Mouse (Mus musculus) spleen, postnatal 10 days (tissue): ENCODE results near the gene Rbms2.
"Not testable (repeated sequence)": the region's sequence is repeated elsewhere in the genome, so short reads cannot be mapped to it uniquely, and the experiment has no call there.

Experiments
- DNase-seq, 2 experiments: peaks; one replicate each; pipeline ENCODE4 v3.0.0; 2021 to 2022; ENCODE audit warnings: low spot score in 2 of 2

The Rbms2 gene

DNA sequence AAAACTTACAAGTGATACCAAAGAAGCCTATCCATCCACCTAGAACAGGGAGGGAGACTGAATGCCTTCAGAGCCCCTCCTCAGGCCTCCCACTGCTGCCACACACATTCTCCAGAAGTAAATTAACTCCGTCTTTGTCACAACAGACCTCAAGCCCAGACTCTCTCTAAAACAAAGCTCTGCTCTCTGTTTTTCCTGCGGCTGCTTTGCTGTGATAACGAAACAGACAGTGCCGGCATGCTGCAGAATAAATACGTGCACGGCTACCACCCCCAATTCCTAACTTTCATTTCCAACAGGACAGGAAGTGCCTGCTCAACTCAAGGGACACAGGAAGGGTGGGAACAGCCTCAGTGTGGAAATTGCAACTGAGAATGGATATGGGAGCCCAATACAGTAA lies at the start of gene Rbms2:
Rbms2 (minus strand) TSS at position 309 of the 400 bp plus-strand sequence.
- DNase-seq: no peak

DNA sequence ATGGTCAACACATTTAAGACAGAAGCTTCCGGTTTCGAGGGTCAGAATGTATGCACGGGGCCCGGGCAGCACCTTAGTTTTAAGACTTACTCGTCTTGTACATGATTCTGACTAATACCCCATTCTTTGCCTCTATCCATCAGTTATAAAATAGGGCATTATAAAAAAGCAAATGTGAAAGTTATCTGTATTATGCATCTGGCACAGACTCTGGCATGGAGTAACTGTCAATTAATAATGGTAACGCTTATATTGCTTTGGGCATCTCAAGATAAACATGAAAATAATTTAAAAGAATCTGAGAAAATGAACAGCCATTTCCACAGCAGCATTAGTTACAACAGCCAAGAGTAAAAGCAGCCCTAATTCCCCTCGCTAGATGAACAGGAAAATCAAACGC lies 47.9 kb upstream of the Rbms2 start:
- DNase-seq: no peak

DNA sequence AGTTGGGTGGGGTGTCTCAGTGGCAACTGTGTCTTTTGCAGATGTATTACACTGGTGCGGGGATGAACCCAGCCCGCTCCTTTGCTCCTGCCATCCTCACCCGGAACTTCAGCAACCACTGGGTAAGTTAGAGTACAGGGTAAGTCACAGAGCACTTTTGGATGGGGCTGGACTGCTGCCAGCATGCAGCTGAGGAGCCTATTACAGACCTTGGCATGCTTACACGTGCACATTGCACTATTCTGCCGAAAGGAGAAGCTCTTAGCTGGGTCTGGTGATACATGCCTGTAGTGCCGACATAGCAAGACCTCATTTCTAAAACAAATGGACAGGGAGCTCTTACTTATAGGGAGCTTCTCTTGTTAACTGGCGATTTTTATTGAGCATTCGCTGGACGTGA lies 47.5 kb upstream of the Rbms2 start:
- DNase-seq: no peak

DNA sequence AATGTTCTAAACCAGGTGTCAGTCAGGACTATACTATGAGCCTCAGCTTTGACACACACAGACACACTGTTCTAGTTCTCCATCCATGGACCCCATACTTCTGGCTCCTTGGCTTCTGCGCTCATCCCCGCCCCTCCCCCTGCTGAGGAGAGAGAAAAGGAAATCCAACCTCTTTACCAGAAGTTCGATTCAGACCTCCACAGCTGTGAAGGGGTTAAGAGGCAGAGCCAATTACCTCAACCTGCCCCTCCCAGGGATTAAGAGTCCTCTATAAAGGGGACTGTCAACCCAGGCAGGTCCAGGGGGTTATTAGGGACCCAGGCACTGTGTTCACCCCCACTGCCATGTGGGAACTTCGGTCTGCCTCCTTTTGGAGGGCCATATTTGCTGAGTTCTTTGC lies 45.4 kb upstream of the Rbms2 start, which contains the start of gene Mip:
Mip (plus strand) TSS at position 301 of the 400 bp plus-strand sequence.
- no peak for DNase-seq

DNA sequence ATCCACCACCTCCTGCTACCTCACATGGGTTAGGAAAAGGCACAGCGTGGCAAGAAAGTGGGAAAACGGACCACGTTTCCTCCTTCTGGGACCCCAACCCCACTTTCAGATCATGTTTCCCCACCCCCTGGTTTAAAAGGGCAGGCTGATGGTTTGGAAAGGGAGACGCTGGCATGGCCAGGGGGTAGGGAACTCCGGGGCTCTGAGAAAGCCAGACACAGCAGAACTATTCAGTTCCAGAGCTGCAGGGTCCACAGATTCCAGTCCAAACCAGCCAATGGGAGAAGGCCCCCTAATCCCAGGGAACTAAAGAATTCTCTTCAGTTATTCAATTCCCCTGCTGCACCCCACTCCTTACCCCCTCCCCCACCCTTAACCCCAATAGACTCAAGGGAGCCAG lies 45.0 kb upstream of the Rbms2 start:
- no peak for DNase-seq

DNA sequence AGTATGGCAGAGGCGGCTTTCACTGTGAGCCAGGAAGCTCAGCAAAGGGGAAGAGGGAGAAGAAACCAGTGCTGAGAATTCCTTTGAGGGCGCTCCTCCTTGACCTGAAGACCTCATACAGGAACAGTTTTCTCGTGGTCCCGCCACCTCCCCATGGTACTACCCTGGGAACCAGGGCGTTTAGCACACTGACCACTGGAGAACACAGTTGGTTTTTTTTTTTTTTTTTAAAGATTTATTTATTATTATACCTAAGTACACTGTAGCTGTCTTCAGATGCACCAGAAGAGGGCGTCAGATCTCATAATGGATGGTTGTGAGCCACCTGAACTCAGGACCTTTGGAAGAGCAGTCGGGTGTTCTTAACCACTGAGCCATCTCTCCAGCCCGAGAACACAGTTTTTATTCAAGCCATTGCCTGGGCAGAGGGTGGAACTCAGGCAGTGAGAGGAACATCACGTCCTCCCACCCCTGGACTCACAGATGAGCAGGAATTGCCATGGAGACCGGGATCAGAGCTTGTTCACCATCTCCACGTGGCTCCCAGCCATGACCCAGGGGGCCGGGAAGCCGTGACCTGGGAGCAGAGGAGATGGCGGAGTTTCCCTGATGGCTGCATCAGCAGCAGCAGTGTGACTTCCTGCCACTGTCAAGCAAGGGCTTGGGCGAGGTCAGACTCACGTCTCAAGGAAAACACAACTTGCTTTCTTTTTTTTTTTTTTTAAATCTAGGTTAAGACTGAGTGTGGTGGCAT lies 41.6 kb upstream of the Rbms2 start:
- DNase-seq: no peak

DNA sequence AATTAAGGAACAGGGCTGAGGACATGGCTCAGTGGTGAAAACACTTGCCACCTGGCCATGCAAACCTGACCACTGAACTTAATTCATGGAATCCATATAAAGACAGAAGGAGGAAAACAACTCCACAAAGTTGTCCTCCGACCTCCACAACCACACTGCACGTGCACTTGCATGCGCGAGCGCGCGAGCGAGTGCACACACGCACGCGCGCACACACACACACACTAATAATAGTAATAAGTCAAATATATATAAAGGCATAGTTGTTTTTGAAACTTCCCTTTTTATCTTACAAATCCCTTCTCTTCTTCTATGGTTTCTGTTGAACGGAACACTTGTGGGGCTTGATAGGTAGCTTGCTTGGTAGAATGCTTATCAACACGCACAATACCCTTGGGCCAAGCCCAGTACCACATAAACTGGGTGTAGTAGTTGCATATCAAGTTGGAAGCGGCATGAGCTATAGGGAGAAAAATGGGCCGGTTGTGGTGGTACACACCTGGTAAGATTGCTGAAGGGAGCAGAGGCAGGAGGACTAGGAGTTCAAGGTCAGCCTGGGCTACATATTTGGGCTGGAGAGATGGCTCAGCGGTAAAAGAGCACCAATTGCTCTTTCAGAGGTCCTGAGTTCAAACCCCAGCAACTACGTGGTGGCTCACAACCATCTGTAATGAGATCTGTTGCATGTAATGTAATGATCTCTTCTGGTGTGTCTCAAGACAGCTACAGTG lies 38.5 kb upstream of the Rbms2 start:
- no peak for DNase-seq

DNA sequence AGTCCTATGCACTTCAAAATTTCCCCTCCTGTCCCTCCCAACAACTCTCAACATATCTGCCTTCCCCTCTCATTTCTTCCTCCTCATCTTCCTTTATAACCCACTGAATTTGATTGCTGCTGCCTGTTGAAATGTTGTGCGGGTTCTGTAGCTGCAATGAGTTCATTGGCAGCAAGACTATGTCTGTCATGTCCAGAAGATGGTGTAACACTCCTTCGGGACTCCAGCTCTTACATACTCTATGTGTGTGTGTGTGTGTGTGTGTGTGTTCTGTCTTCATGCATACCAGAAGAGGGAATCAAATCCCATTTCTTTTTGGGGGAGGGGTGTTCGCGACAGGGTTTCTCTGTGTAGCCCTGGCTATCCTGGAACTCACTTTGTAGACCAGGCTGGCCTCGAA lies 34.9 kb upstream of the Rbms2 start:
- DNase-seq: no peak

DNA sequence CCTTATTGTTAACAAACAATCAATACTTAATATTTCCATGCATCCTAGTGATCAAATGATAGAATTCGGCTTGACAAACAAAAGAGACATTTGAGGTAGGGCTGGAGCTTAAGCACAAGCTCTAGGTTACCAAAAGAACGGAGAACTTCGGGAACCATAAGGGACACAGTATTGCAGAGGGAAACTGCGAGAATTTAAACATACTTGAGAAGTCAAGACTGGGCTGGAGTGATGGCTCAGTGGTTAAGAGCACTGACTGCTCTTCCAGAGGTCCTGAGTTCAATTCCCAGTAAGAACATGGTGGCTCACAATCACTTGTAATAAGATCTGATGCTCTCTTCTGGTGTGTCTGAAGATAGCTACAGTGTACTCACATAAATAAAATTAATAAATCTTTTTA lies 34.0 kb upstream of the Rbms2 start:
- DNase-seq: not testable (repeated sequence)

DNA sequence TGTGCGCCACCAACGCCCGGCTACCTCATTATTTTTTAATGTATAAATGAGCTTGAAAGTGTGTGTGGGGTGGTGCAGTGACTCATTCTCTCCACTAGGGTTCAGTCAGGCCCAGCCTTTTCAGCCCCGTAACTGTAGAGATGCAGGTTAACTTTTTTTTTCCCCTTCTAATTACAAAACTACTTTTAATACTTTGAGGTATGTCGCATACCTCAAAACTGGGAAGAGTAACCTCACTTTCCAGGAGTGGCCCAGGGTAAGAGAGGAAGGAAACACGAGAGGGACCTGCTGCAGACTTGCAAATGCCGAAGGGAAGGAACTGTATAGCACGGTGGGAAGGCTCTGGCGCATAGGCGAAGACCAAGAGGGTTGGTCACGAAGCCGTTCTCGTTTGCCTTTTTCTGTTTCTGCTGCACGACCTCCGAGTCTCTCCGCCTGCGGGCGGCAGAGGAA lies 32.8 kb upstream of the Rbms2 start:
- peak; percentile 56 to 82 for DNase-seq

DNA sequence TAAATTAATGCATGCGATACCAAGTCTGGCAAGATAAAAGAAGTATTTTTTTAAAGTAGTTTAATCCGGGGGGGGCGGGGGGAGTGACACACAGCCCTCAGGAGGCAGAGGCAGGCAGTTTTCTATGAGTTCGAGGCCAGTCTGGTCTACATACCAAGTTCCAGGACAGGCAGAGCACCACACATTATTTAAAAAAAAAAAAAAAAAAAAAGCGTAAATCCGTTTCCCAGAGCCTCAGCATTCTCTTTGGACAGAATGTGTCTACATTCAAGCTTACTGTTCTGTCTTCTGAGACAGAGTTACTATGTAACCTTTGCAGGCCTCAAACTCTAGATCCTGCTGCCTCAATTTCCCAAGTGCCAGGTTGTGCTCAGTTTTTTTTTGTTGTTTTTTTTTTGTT lies 32.1 kb upstream of the Rbms2 start:
- no peak for DNase-seq

DNA sequence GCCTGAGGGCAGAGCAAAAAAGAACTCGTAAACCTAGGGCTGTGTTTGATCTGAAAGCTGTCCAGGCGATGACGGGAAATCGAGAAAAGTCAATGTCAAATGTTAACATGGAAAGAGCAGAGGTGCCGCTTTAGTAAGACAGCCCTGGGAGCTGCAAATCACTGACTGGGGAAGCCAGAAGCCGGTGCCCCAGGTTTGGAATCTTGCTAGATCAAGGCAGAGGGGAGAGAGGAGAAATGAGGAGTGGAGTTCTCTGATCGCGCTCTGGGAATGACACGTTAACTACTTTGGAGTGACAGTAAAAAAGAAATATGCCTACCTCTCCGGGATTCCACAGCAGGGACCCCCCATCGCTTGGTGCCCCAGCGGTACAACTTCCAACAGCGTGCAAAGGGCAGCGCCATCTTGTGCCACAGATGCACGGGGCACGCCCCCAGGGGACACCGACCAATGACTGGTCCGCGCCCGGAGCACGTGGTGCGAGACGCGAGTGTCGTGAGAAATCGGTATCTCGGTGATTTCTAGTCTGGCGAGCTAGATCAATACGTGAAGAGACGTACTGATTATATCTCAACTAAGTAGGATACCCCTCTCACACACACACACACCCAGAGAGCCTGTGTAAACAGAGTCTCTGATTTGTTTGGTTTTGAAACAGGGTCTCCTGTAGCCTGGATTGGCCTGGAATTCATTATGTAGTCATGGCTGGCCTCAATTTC lies 31.5 kb upstream of the Rbms2 start, which contains the start of gene Spryd4:
Spryd4 (minus strand) TSS at position 418 of the 719 bp plus-strand sequence.
- DNase-seq: peak; percentile 84 to 94

DNA sequence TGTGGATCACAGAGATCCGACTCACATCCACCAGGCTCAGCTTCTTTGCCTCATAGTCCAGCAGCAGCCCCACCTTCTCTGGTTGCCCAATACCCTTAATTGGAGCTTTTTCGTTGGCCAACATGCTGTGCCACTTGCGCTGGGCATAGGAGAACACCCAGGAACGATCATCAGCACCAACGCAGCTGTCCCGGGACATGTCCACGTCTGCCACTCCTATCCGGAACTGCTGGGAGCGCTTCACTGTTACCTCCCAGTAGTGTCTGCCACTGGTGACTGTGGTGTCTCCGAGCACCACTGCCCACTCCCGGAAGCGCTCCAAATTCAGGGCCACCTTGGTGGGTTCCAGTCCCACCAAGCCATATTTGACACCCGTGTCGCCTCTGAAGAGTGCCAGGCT lies 30.9 kb upstream of the Rbms2 start:
- DNase-seq: peak; percentile 27 to 40

DNA sequence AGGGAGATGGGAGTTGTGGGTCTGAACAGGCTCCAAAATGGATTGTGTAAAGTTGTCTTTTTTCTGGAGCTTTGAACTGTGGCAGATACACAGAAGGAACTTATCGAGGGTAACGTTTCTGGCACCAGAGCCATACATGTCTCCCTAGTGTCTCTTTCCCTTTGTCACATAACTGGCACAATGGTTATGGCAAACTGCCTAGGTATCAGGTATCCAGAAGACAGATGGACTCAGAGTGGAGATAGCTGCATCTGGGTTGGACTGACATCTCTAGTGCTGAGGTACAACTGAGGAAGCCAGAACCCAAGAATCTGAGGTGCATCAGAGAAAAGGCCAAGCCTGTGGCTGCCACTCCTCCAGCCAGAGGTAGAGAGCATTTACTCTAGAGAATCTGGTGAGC lies 30.0 kb upstream of the Rbms2 start:
- no peak for DNase-seq

DNA sequence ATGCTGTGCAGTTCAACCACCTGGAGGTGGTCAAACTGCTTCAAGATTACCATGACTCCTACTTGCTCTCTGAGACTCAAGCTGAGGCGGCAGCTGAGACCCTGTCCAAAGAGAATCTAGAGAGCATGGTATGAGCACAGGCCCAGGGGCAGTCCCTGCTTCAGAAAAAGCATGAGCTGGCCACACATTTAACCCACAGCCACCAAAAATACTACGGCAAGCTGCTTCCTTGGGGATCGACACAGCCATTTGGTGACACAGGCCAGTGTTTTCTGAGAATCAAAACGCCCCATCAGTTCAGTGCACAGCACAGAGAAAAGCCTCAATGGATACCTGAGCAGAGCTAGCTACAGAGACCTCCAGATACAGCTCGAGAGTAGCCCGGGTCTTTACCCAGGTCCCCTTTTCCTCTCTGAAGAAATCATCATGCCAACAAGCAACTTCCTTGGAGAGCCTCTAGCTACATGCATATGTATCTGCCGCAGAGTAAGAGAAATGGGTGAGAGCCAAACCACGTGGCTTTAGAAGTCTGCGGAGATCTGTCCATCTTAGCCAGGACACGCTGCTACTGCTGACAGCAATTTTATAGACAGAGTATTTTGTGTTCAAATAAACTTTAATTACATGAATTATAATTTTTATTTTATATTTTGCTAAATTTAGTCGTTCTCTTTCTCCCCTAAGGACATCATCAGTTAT lies 29.4 kb upstream of the Rbms2 start:
- no peak for DNase-seq

DNA sequence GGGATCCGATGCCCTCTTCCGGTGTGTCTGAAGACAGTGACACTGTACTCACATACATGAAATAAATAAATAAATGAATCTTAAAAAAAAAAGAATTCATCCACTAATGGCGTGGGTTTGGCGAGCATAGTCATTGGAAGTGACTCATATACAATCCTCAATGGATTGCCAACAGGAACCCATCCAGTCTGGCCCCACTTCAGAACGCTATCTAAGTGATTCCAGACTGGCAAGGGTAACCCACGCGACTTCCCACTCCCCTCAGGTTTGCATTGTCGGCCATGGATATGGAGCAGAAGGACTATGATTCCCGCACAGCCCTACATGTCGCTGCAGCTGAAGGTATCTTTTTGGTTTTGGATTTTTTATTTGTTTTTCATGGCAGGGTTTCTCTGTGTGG lies 28.2 kb upstream of the Rbms2 start:
- no peak for DNase-seq

DNA sequence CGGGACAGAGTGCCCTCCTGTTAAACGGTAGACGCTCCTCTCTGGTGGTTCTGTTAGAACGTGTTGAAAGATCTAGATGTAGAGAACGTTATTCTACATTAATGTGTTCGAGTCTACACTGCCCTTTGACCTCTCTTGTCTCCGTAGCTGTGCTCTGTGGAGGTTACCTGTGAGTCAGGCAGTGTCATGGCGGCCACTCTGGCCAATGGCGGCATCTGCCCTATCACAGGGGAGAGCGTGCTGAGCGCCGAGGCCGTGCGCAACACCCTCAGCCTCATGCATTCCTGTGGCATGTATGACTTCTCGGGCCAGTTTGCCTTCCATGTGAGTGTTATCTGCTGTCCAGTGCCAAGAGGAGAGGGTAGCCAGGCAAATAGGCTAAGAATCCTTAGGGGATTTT lies 24.8 kb upstream of the Rbms2 start:
- no peak for DNase-seq

DNA sequence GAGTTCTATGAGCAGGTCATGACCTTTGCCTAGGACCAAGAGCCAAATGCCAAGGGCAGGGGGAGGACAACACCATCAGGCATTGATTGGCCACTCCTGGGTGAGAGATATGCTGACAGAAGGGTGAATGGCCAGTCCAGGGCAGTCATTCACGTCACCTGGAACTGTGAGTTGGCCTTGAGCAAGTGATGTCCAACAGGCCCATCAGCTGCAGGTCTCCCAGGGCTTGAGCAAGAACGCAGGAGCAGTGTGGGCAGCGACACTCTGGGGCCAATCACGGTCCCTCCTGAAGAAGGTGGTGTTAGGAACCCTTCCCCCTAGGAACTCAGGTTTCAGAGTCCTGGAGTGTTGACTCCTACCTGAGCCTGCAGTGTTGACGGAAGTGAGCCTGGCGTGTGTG lies 21.8 kb upstream of the Rbms2 start:
- no peak for DNase-seq

DNA sequence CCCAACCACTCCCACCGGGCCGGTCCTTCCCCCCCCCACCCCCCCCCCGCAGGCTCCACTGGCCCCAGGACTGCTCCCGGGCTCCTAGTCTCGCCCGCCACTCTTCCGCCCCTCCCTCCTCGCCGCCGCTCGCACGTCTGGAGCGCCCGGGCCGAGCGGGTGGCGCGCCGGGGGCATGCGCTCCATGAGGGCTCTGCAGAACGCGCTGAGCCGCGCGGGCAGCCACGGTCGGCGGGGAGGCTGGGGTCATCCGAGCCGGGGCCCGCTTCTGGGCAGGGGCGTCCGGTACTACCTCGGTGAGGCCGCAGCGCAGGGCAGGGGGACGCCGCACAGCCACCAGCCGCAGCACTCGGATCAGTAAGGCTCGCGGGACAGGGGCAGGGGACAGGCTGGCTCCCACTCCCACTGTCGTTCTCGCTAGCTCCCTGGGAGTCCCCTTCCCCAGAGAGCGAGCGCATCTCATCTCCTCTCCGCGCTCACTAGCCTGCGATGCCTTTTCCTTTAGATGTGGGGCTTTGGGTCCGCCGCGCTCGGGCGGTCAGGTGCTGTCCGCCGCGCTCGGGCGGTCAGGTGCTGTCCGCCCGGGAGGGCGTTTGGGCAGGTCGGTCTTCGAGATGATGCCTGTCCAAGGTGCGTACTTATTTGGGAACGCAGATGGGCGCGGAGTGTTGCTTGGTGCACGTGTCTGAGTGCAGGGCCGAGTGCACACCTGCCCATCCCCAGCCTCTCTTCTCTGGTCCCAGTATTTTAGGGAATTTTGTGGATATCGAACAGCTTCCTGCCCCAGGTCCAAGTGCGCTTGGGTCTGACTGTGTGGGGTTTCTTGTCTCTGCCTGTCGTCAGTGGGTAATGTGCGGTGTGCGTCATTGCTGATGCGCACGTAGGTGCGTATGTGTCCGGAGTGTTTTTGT lies 14.7 kb upstream of the Rbms2 start:
- no peak for DNase-seq

DNA sequence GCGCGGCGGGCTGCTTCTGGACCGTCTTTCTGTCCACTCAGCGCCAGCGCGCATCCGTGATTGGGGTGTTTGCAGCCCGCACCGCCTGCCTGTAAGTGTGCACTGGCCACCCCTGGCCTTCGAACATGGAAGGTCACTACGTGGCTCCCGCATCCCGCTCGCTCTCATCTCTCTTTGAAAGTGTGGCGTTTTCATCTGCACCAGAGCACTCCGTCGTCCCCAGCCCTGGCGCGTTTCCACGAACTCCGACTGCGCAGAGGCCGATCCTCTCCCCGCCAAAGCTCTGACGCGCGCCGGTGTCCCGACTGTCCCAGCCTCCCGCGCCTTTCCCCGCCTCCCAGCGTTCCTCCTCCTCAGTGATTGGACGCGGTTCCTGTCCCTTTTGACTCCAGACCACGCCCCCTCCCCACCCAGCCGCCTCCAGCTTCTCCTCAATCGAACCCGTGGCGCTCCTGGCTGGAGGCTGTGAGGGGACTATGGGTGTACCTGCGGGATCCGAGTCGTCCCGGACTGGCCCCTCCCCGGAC lies 14.0 kb upstream of the Rbms2 start, which contains the start of gene Gls2:
Gls2 (plus strand) TSS at position 434 of the 527 bp plus-strand sequence.
- DNase-seq: peak; percentile 88 to 97
